Mouse (Mus musculus): ENCODE results near the gene Matn4. TPM values are rescaled to one million over a fixed set of nuclear protein-coding genes. Genes with fewer than 3 reads are reported as not detected.

Matn4 gene
- polyA plus RNA-seq, 1 experiment from 2014 or later = not detected

DNA sequence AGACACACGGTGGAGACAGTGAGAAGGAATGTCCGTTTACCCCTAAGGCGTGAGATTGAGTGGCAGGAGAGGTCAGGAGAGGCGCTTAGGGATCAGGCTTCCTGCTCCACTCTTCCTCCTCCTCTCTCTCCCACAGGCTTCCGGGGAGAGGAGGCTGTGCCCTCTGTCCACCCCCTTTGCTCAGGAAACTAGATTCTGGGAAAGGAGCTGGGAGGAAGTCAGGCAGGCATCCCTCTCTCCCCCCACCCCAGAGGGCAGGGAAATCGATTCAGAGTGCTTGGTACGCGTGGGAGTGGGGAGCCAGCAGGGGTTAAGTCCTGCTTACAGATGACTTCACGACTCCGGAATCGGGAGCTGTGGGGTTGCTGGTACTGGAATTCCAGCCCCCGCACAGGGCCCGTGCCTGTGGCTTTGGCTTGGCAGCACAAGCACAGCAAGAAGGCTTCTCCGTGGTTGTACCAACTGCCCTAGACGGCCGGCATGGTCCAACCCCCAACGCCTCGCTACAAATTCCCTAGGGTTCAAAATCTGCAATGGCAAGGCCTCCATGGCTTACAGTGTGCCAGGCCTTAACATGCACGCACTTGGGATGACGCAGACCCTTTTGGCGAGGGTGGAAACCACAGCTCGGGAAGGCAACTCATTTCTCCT is 27.7 kb upstream of the Matn4 start:
- H3K9ac ChIP-seq (ENCODE audit: low read length) = no peak overlapping the region
- ATAC-seq (replicated peaks; ENCODE audit: low FRiP score) (no peak), DNase-seq (ENCODE audit: low spot score) (no peak)
- H3K27me3 ChIP-seq (ENCODE audit: control insufficient read depth, insufficient read depth, low read length) = no peaks in the 10 kb centered on the region
- 43% methylated on average over 22 of the region's 22 CpGs for WGBS
- H3K4me3 ChIP-seq (ENCODE audit: low read depth, low read length) = no peak overlapping the region
- H3K27ac ChIP-seq (ENCODE audit: low read depth, low read length) = no peak overlapping the region
- H3K9me3 ChIP-seq (ENCODE audit: control insufficient read depth, low read length) = no peaks in the 10 kb centered on the region
- 0 out of 2 replicates have a peak, but pooled peaks cover 9% of the 10 kb centered on the region for H3K4me1 ChIP-seq (replicated peaks; ENCODE audit: control insufficient read depth, insufficient read depth, low read length)
- H3K36me3 ChIP-seq (ENCODE audit: control insufficient read depth, insufficient read depth, low read length) = no peaks in the 10 kb centered on the region
- no peak overlapping the region for H3K4me2 ChIP-seq (ENCODE audit: low read depth, low read length, severe bottlenecking)

DNA sequence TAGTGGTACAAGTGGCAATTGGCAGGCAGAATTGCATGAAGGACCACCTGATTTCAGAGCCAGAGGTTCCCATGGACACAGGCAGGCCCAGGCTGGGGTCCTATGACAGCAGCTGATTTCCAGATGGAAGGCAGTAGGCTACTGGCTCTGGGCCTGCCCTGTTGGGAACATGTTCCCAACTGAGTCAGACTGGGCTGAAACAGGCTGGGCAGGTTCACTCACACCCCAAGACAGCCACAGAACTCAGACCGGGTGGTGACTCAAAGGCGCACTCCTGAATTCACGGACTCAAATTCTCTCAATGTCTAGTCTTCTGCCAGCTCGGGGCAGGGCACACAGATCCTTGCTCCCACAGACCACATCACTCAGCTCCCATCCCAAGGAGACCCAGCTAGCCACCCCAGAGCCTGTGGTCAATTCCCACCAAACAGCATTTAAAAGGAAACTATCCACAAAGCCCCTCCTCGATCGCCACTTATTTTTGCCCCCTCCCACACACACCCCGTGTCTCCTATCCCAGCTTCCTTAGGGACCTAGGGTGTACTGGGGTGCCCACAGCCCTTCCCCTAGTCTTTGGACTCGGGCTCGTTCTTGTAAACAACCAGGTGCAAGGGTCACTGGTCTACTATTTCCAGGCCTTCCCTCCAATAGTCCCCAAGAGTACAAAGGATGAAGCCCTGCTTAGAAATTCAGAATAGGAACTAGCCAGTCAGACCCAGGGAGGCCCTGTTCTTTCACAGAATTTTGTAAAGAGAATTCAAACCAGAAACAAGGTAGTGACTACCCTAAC is 26.9 kb upstream of the Matn4 start:
- DNase-seq (ENCODE audit: low spot score) (no peak), ATAC-seq (replicated peaks; ENCODE audit: low FRiP score) (no peak)
- WGBS = 72% methylated on average over 9 of the region's 9 CpGs
- Histone ChIP-seq H3K9me3 (ENCODE audit: control insufficient read depth, low read length) (no peaks in the 10 kb centered on the region), H3K4me3 (ENCODE audit: low read depth, low read length) (no peak overlapping the region), H3K9ac (ENCODE audit: low read length) (no peak overlapping the region), H3K36me3 (ENCODE audit: control insufficient read depth, insufficient read depth, low read length) (no peaks in the 10 kb centered on the region), H3K27me3 (ENCODE audit: control insufficient read depth, insufficient read depth, low read length) (no peaks in the 10 kb centered on the region), H3K4me2 (ENCODE audit: low read depth, low read length, severe bottlenecking) (no peak overlapping the region), H3K27ac (ENCODE audit: low read depth, low read length) (no peak overlapping the region), H3K4me1 (replicated peaks; ENCODE audit: control insufficient read depth, insufficient read depth, low read length) (0 out of 2 replicates have a peak, but pooled peaks cover 9% of the 10 kb centered on the region)

DNA sequence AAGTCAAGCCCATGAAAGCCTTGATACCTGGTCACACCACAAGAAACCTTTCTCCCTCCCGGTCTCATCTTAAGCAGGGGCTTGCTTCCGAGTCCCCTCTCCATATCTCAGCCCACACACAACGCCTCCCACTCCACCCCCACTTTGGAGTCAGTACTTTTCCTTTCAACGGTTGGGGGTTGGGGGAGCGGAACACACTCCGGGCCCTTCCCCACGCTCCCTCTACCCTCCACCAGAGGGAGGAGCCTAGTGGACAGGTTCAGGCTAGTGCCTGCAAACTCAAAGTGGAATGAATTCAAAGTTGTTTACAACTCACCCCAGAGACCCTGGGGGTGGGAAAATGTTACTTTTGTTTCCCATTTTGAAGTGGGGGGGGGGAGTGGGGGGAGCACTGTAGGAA is 25.7 kb upstream of the Matn4 start:
- Histone ChIP-seq H3K9me3 (ENCODE audit: control insufficient read depth, low read length) (no peaks in the 10 kb centered on the region), H3K27ac (ENCODE audit: low read depth, low read length) (no peak overlapping the region), H3K9ac (ENCODE audit: low read length) (no peak overlapping the region), H3K4me1 (replicated peaks; ENCODE audit: control insufficient read depth, insufficient read depth, low read length) (0 out of 2 replicates have a peak, but pooled peaks cover 7% of the 10 kb centered on the region), H3K27me3 (ENCODE audit: control insufficient read depth, insufficient read depth, low read length) (no peaks in the 10 kb centered on the region), H3K36me3 (ENCODE audit: control insufficient read depth, insufficient read depth, low read length) (no peaks in the 10 kb centered on the region), H3K4me3 (ENCODE audit: low read depth, low read length) (no peak overlapping the region), H3K4me2 (ENCODE audit: low read depth, low read length, severe bottlenecking) (no peak overlapping the region)
- 20% methylated on average over 7 of the region's 7 CpGs for WGBS
- ATAC-seq (replicated peaks; ENCODE audit: low FRiP score) (no peak), DNase-seq (ENCODE audit: low spot score) (no peak)

DNA sequence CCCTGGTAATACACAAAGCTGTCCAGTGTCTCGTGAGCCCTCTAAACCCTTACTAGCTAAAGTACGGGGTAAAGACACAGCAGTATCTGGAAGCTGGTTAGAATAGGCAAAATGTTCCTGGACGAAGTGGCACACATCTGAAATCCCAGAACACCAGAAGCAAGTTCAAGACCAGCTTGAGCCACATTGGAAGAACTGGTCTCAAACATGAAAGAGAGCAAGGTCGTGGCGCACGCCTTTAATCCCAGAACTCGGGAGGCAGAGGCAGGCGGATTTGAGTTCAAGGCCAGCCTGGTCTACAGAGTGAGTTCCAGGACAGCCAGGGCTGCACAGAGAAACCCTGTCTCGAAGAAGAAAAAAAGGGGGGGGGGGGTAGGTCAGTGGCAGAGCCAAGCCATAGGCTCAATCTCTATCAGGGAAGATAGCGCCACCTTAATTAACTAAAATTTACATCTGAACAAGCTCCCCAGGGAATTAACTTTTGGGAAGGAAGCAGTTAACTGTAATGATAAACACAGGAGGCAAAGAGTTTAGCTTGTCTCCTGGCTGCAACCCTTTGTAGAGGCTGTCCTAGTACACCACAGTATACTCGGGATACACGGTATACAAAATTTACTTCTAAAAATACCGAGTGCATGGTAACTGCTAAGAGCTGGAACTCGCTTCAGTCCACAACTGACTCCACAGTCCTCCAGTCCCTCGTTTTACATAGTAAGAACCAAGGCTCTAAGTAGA is 25.1 kb upstream of the Matn4 start:
- WGBS = 44% methylated on average over 15 of the region's 15 CpGs
- H3K4me1 ChIP-seq (replicated peaks; ENCODE audit: control insufficient read depth, insufficient read depth, low read length) = 0 out of 2 replicates have a peak, but pooled peaks cover 7% of the 10 kb centered on the region

DNA sequence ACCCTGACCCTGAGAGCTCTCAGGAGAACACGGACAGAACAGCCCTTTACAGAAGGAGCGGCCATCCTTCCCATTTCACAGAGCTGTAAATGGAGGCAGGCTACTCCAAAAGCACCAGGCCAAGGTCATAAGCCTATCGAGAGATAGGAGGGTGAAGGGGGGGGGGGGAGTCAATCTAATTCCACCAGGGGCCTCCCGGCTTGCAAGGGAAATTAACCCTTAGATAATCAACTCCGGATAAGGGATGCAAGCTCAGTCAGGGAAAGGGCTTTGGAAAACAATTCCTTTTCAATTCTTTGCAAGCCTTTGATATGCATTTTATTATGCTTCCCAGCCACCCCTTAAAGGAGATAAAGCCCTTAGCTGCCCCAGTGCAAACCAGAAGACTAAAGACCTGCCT is 23.5 kb upstream of the Matn4 start:
- ATAC-seq (replicated peaks; ENCODE audit: low FRiP score) = no peak
- 0 out of 2 replicates have a peak, but pooled peaks cover 7% of the 10 kb centered on the region for H3K4me1 ChIP-seq (replicated peaks; ENCODE audit: control insufficient read depth, insufficient read depth, low read length)
- WGBS = 48% methylated on average over 5 of the region's 5 CpGs

More for the DNA sequence above, 25.1 kb upstream of the Matn4 start:
- H3K27ac ChIP-seq (ENCODE audit: low read depth, low read length) = no peak overlapping the region
- no peak overlapping the region for H3K9ac ChIP-seq (ENCODE audit: low read length)
- no peak overlapping the region for H3K4me2 ChIP-seq (ENCODE audit: low read depth, low read length, severe bottlenecking)
- DNase-seq (ENCODE audit: low spot score) (no peak), ATAC-seq (replicated peaks; ENCODE audit: low FRiP score) (no peak)
- H3K27me3 ChIP-seq (ENCODE audit: control insufficient read depth, insufficient read depth, low read length) = no peaks in the 10 kb centered on the region
- H3K36me3 ChIP-seq (ENCODE audit: control insufficient read depth, insufficient read depth, low read length) = no peaks in the 10 kb centered on the region
- no peaks in the 10 kb centered on the region for H3K9me3 ChIP-seq (ENCODE audit: control insufficient read depth, low read length)
- H3K4me3 ChIP-seq (ENCODE audit: low read depth, low read length) = no peak overlapping the region

DNA sequence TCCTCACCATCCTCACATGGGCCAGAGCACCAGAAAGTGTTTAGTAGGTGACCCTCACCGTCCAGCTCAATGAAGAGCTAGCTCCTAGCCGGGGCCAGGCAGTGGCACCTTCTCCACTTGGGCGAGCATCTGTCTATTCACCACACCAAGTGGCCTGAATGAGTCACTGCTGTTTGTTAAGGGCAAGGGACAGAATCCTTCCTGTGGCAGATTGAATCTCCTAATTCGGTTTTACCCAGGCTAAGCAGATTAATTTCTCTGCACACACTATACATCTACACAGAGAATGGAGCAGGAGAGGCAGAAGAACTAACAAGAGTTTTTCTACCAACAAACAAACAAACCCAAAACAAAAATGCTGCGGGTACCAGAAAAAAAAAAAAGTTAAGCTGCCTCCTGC is 22.0 kb upstream of the Matn4 start:
- WGBS = 90% methylated on average over 5 of the region's 5 CpGs
- Histone ChIP-seq H3K36me3 (ENCODE audit: control insufficient read depth, insufficient read depth, low read length) (no peaks in the 10 kb centered on the region), H3K4me2 (ENCODE audit: low read depth, low read length, severe bottlenecking) (no peak overlapping the region), H3K4me3 (ENCODE audit: low read depth, low read length) (no peak overlapping the region), H3K9ac (ENCODE audit: low read length) (no peak overlapping the region), H3K4me1 (replicated peaks; ENCODE audit: control insufficient read depth, insufficient read depth, low read length) (0 out of 2 replicates have a peak, but pooled peaks cover 7% of the 10 kb centered on the region), H3K27ac (ENCODE audit: low read depth, low read length) (no peak overlapping the region), H3K27me3 (ENCODE audit: control insufficient read depth, insufficient read depth, low read length) (no peaks in the 10 kb centered on the region), H3K9me3 (ENCODE audit: control insufficient read depth, low read length) (no peaks in the 10 kb centered on the region)
- ATAC-seq (replicated peaks; ENCODE audit: low FRiP score) = no peak
- no peak for DNase-seq (ENCODE audit: low spot score)

More for the DNA sequence above, 23.5 kb upstream of the Matn4 start:
- H3K9me3 ChIP-seq (ENCODE audit: control insufficient read depth, low read length) = no peaks in the 10 kb centered on the region
- H3K27ac ChIP-seq (ENCODE audit: low read depth, low read length) = no peak overlapping the region
- no peak for DNase-seq (ENCODE audit: low spot score)
- no peak overlapping the region for H3K4me3 ChIP-seq (ENCODE audit: low read depth, low read length)
- H3K4me2 ChIP-seq (ENCODE audit: low read depth, low read length, severe bottlenecking) = no peak overlapping the region
- H3K36me3 ChIP-seq (ENCODE audit: control insufficient read depth, insufficient read depth, low read length) = no peaks in the 10 kb centered on the region
- no peaks in the 10 kb centered on the region for H3K27me3 ChIP-seq (ENCODE audit: control insufficient read depth, insufficient read depth, low read length)
- H3K9ac ChIP-seq (ENCODE audit: low read length) = no peak overlapping the region

DNA sequence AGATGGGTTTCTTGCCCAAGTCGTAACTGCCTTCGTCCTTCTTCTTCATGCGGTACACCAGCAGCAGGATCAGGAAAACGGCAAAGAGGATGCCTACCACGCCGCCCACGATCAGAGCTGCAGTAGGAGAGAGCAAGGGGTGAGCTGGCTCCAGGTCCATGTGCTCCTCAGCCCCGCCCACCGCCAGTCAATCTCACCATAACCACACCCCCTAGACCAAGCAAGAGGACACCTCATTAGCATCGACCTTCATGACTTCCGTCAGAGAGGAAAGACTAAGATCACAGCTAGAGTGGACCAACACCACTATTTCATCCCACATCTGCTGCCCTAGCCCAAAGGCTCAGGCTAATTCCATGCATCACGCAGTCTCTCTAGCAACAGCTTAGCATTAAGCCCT is 21.2 kb upstream of the Matn4 start:
- Histone ChIP-seq H3K27me3 (ENCODE audit: control insufficient read depth, insufficient read depth, low read length) (no peaks in the 10 kb centered on the region), H3K36me3 (ENCODE audit: control insufficient read depth, insufficient read depth, low read length) (no peaks in the 10 kb centered on the region), H3K9me3 (ENCODE audit: control insufficient read depth, low read length) (no peaks in the 10 kb centered on the region), H3K27ac (ENCODE audit: low read depth, low read length) (no peak overlapping the region), H3K9ac (ENCODE audit: low read length) (no peak overlapping the region), H3K4me3 (ENCODE audit: low read depth, low read length) (no peak overlapping the region), H3K4me2 (ENCODE audit: low read depth, low read length, severe bottlenecking) (no peak overlapping the region), H3K4me1 (replicated peaks; ENCODE audit: control insufficient read depth, insufficient read depth, low read length) (0 out of 2 replicates have a peak, but pooled peaks cover 6% of the 10 kb centered on the region)
- ATAC-seq (replicated peaks; ENCODE audit: low FRiP score) (no peak), DNase-seq (ENCODE audit: low spot score) (no peak)
- 34% methylated on average over 12 of the region's 12 CpGs for WGBS

DNA sequence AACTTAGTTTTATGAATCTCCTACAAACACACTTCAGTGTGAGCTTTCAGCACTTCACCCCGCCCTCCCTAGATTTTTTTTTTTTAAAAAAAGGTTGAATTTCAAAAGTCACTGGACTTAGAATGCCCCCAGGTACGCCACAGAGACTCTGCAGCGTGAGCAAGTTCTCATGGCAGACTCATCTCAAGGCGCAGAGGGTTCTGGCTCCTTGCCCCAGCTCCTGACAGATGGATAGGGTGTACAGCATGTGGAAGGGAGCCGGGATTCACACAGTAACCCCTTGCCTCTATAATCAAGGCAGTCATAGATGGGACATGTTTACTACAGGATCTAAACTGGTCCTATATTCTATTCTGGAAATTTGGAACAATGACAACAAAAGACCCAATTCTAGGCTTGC is 20.4 kb upstream of the Matn4 start:
- no peak overlapping the region for H3K4me3 ChIP-seq (ENCODE audit: low read depth, low read length)

More for the DNA sequence above, 20.4 kb upstream of the Matn4 start:
- Histone ChIP-seq H3K4me2 (ENCODE audit: low read depth, low read length, severe bottlenecking) (no peak overlapping the region), H3K27ac (ENCODE audit: low read depth, low read length) (no peak overlapping the region), H3K9me3 (ENCODE audit: control insufficient read depth, low read length) (no peaks in the 10 kb centered on the region), H3K36me3 (ENCODE audit: control insufficient read depth, insufficient read depth, low read length) (no peaks in the 10 kb centered on the region), H3K9ac (ENCODE audit: low read length) (no peak overlapping the region), H3K4me1 (replicated peaks; ENCODE audit: control insufficient read depth, insufficient read depth, low read length) (0 out of 2 replicates have a peak, but pooled peaks cover 4% of the 10 kb centered on the region), H3K27me3 (ENCODE audit: control insufficient read depth, insufficient read depth, low read length) (no peaks in the 10 kb centered on the region)
- no peak for DNase-seq (ENCODE audit: low spot score)
- 86% methylated on average over 5 of the region's 5 CpGs for WGBS
- ATAC-seq (replicated peaks; ENCODE audit: low FRiP score) = no peak
